Mouse (Mus musculus) adrenal gland, postnatal 36 days (tissue): ENCODE measurements around the gene Cdk7. TPM values are rescaled to one million over a fixed set of nuclear protein-coding genes. Genes with fewer than 3 reads are reported as not detected.
"Not testable (repeated sequence)": the region's sequence is repeated elsewhere in the genome, so short reads cannot be mapped to it uniquely, and the experiment has no call there.

Experiments
- DNase-seq, 2 experiments: peaks; one replicate each; pipeline ENCODE4 v3.0.0; 2021; ENCODE audit warnings: mixed read lengths in 1 of 2
- long read RNA-seq, 2 experiments: library from polyadenylated mRNA; stranded (forward); transcript quantifications; one replicate each; pipeline ENCODE4 v2.0.0; 2021; ENCODE audit warnings: borderline sequencing depth in 2 of 2
- total RNA-seq, 2 experiments: library from RNA; stranded (reverse); gene quantifications; 2 replicates each; pipeline ENCODE4 v1.2.3; 2021

Gene Cdk7
- total RNA-seq: 10 to 100 TPM; 38.6 to 44.7 TPM
- long read RNA-seq, experiment 1, transcript Cdk7-201 (12 exons, 1,988 nt): major isoform, 33 of 40 reads
- long read RNA-seq, experiment 1, partial matches to known transcripts: 3 of 40 reads
- long read RNA-seq, experiment 1, other reads (novel, unspliced or antisense): 2 of 40 reads
- long read RNA-seq, experiment 2, transcript Cdk7-201 (12 exons, 1,988 nt): major isoform, 7 of 8 reads
- long read RNA-seq, experiment 2, partial matches to known transcripts: 0 of 8 reads
- long read RNA-seq, experiment 2, other reads (novel, unspliced or antisense): 1 of 8 reads

- DNase-seq: peak; percentile 95
Measured at GRCm38 (mm10) chr13:100730861-100731176, at the start of gene Cdk7. Gene Cdk7, minus strand, starts transcription at chr13:100730939.

- no peak for DNase-seq
Measured at GRCm38 (mm10) chr13:100777491-100777890, 46.8 kb upstream of the Cdk7 start.

- no peak for DNase-seq
Measured at GRCm38 (mm10) chr13:100776710-100777109, 46.0 kb upstream of the Cdk7 start.

GRCm38 (mm10) chr13:100776056-100776419 lies 45.3 kb upstream of the Cdk7 start:
- no peak for DNase-seq

- peak; percentile 91 to 94 for DNase-seq
Measured at GRCm38 (mm10) chr13:100775252-100776055, 44.7 kb upstream of the Cdk7 start, which contains the start of gene Cenph. Gene Cenph, minus strand, starts transcription at chr13:100775899.

GRCm38 (mm10) chr13:100774704-100775103 lies 44.0 kb upstream of the Cdk7 start:
- no peak for DNase-seq

- DNase-seq: no peak
Measured at GRCm38 (mm10) chr13:100755329-100755728, 24.6 kb upstream of the Cdk7 start.

GRCm38 (mm10) chr13:100754186-100754585 lies 23.4 kb upstream of the Cdk7 start:
- no peak for DNase-seq

- DNase-seq: no peak
Measured at GRCm38 (mm10) chr13:100753011-100753410, 22.3 kb upstream of the Cdk7 start.

- no peak for DNase-seq
Measured at GRCm38 (mm10) chr13:100752529-100752928, 21.8 kb upstream of the Cdk7 start.

GRCm38 (mm10) chr13:100751402-100751801 lies 20.7 kb upstream of the Cdk7 start:
- DNase-seq: no peak

- DNase-seq: no peak
Measured at GRCm38 (mm10) chr13:100750799-100751198, 20.1 kb upstream of the Cdk7 start.

- peak in 1 of 2 experiments; percentile 20 for DNase-seq
Measured at GRCm38 (mm10) chr13:100748638-100749037, 17.9 kb upstream of the Cdk7 start.

GRCm38 (mm10) chr13:100746090-100746489 lies 15.4 kb upstream of the Cdk7 start:
- DNase-seq: no peak

- peak; percentile 96 to 98 for DNase-seq
Measured at GRCm38 (mm10) chr13:100744036-100744744, 13.5 kb upstream of the Cdk7 start, which contains the start of gene Mrps36. Gene Mrps36, minus strand, starts transcription at chr13:100744659.

GRCm38 (mm10) chr13:100743346-100744035 lies 12.8 kb upstream of the Cdk7 start:
- DNase-seq: no peak

- DNase-seq: no peak
Measured at GRCm38 (mm10) chr13:100742831-100743230, 12.1 kb upstream of the Cdk7 start.

GRCm38 (mm10) chr13:100732756-100733155 lies 2.0 kb upstream of the Cdk7 start:
- DNase-seq: no peak

GRCm38 (mm10) chr13:100731462-100732046 lies 815 bp upstream of the Cdk7 start:
- DNase-seq: not testable (repeated sequence)

GRCm38 (mm10) chr13:100730153-100730860 lies 432 bp downstream of the Cdk7 start:
- no peak for DNase-seq

GRCm38 (mm10) chr13:100728530-100728929 lies 2.2 kb downstream of the Cdk7 start:
- DNase-seq: not testable (repeated sequence)
